Mouse (Mus musculus) limb, embryonic 10.5 days (tissue): ENCODE data around the gene Zdhhc15. TPM values are rescaled to one million over a fixed set of nuclear protein-coding genes. Genes with fewer than 3 reads are reported as not detected.
A peak's percentile ranks its signal among the peaks of the same experiment; 100 is the strongest.
"Not testable (repeated sequence)": the region's sequence is repeated elsewhere in the genome, so short reads cannot be mapped to it uniquely, and the experiment has no call there.

Source experiments
- DNase-seq: peaks from one replicate; pipeline ENCODE4 v3.0.0-alpha.2; 2017; ENCODE audit warnings: low spot score
- H3K27ac ChIP-seq: fragments of 300-500 bp; sonication (generic); 2 replicates; pipeline ENCODE4 v1.5.1; 2016; ENCODE audit warnings: mild to moderate bottlenecking
- H3K27me3 ChIP-seq: fragments of 300-500 bp; sonication (generic); 2 replicates; pipeline ENCODE4 v1.6.1; 2016; ENCODE audit warnings: low read depth, mild to moderate bottlenecking; ENCODE audit not compliant: poor library complexity, severe bottlenecking
- H3K36me3 ChIP-seq: fragments of 300-500 bp; sonication (generic); 2 replicates; pipeline ENCODE4 v1.6.1; 2016; ENCODE audit warnings: mild to moderate bottlenecking, moderate library complexity
- H3K4me1 ChIP-seq: fragments of 300-500 bp; sonication (generic); 2 replicates; pipeline ENCODE4 v1.6.1; 2016
- H3K4me3 ChIP-seq: fragments of 300-500 bp; sonication (generic); 2 replicates; pipeline ENCODE4 v1.5.1; 2016; ENCODE audit warnings: mild to moderate bottlenecking, moderate library complexity
- H3K9me3 ChIP-seq: fragments of 300-500 bp; sonication (generic); replicated peaks from 2 replicates; pipeline ENCODE4 v1.6.1; 2016; ENCODE audit warnings: mild to moderate bottlenecking
- WGBS: fragments of 180-500 bp; shearing (Covaris S2); methylation state at CpG from one replicate; pipeline ENCODE4 v1.1.7; 2016; 5-methylcytosine and 5-hydroxymethylcytosine counted together
- polyA plus RNA-seq: library from polyadenylated mRNA; unstranded; fragments of >200 nt; fragmentation: Nextera tagmentation; extraction: Ambion mirVana; gene quantifications from 2 replicates; pipeline ENCODE4 v1.2.1, GENCODE M21; 2016

The Zdhhc15 gene
- polyA plus RNA-seq, result 11.5 and 14.8 TPM in 2 replicates

DNA sequence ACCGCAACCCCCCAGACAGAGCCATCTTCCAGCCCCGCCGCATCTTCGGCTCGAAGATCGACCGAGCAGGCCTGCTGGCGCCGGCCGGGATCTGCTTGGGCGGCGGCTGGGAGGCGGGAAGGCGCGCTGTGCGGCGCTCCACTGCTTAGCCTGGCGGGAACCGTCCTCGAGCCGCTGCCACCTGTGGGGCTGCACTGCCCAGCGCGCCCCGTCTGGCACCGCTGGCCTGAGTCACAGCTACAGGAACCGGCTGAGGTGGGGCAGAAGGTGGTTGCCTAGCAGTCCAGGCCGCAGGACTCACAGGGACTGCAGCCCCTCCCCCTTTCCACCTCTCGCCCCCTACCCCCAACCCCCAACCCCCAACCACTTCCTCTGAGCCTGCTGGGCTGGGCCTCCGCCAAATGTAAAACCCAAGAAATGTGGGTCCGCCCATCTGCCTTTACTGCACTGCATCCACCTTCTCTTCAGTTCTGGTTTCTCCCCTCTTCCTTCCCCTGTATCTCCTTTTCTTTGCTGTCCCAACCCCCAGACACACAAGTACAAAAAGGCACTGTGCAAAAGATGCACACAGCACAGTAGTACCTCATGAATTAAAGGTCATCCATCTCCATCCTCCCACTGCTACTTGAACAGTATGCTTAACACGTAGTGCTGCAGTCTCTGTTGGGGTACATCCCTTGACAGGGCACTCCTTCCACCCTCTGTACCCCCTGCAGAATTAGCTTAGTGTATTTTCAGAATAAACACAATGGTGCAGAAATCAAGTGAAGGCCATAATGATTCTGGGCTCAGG, at the start of gene Zdhhc15:
Zdhhc15 (minus strand) TSS at position 308 of the 793 bp plus-strand sequence.
- H3K4me1 ChIP-seq, result peaks cover 3% of the 10 kb centered on the region; the same call in 1 of the 2 replicates
- no peaks in the 10 kb centered on the region for H3K36me3 ChIP-seq
- DNase-seq, result peak; percentile 71
- H3K9me3 ChIP-seq, result no peaks in the 10 kb centered on the region
- peak within 1 kb of the TSS; percentile 57 for H3K4me3 ChIP-seq
- WGBS, result 10% methylated on average over 25 of the region's 31 CpGs
- peaks cover 83% of the 10 kb centered on the region for H3K27me3 ChIP-seq
- peak within 1 kb of the TSS; percentile 87 for H3K27ac ChIP-seq

DNA sequence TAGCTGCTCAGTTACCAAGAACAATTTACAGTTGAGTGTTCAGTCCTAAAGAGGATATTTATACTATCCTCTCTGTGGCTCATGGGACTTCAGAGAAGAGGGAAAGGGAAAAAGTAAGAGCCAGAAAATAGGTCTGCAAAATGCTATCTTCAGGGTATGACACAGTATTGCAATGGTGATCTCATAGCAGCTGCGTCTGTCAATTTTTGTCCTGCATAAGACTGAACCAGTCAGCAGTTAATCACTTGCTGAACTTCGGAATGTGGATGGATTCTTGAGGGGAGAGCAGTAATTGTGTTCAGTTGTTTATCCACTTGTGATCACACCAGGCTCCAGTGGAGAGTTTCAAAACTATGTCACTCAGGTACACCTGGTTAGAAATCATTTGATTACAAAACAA, 37.1 kb upstream of the Zdhhc15 start:
- Histone ChIP-seq H3K4me3 (no peak overlapping the region), H3K9me3 (no peaks in the 10 kb centered on the region), H3K27me3 (peaks cover 31% of the 10 kb centered on the region; the same call in 1 of the 2 replicates), H3K4me1 (no peaks in the 10 kb centered on the region), H3K36me3 (no peaks in the 10 kb centered on the region), H3K27ac (no peak overlapping the region)
- WGBS, result 91% methylated on average over 2 of the region's 2 CpGs
- DNase-seq, result no peak

DNA sequence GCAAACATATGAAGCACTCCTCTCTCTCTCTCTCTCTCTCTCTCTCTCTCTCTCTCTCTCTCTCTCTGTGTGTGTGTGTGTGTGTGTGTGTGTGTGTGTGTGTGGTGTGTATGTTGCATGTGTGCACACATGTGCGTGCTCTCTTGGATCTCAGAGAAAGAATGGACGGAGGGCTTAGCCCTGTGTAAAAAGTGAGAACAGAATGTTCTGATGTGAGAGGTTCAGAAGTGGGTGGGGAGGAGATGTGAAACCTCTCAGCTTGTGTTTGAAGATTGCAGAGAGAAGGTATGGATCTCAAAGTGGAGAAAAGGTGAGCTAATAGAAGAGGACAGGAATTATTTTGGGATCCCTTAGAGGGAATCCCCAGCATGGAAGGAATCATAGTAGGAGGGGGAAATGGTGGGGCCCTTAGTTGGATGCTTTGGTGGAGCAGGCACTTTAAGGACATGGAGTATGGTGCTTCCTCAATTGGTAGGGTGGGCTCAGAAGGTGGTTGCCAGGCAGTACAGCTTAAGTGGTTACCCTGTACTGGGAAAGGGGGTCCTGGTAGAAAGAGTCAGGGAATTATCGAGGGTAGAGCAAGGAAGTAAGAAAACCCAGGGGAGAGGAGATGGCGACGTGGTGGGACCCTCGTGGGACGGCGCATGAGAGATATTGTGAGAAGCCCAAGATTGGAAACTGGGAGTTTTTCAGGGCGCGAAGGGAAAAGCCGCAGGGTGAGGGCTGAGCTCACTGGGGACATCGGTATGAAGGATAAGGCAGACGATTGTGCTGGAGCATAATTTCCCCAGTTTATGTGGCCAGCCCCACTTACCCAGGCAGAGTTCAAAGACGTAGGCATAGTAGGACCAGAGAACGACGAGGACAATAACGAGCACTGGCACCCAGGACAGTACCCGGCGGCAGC, 761 bp downstream of the Zdhhc15 start:
- Histone ChIP-seq H3K27me3 (peaks cover 84% of the 10 kb centered on the region), H3K4me3 (peak overlapping the region; percentile 57), H3K9me3 (no peaks in the 10 kb centered on the region), H3K4me1 (peaks cover 3% of the 10 kb centered on the region; the same call in 1 of the 2 replicates), H3K36me3 (no peaks in the 10 kb centered on the region), H3K27ac (peak overlapping the region; percentile 87)
- WGBS, result 24% methylated on average over 19 of the region's 19 CpGs
- no peak for DNase-seq

DNA sequence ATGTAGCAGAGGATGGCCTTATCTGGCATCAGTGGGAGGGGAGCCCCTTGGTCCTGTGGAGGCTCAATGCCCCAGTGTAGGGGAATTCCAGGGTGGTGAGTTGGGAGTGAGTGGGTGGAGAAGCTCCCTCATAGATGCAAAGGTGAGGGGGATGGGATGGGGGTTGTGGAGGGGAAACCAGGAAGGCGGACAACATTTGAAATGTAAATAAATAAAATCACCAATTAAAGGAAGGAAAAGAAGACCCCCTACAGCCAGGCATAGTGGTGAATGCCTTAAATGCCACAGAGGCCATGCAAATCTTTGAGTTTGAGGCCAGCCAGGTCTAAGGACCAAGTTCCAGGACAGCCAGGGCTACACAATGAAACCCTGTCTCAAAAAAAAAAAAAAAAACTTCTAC, 13.9 kb downstream of the Zdhhc15 start:
- no peak overlapping the region for H3K27ac ChIP-seq
- WGBS, result 75% methylated on average over 1 of the region's 1 CpGs
- H3K9me3 ChIP-seq, result no peaks in the 10 kb centered on the region
- H3K36me3 ChIP-seq, result no peaks in the 10 kb centered on the region
- H3K27me3 ChIP-seq, result peaks cover 61% of the 10 kb centered on the region; the same call in 1 of the 2 replicates
- DNase-seq, result no peak
- no peak overlapping the region for H3K4me3 ChIP-seq
- H3K4me1 ChIP-seq, result no peaks in the 10 kb centered on the region

DNA sequence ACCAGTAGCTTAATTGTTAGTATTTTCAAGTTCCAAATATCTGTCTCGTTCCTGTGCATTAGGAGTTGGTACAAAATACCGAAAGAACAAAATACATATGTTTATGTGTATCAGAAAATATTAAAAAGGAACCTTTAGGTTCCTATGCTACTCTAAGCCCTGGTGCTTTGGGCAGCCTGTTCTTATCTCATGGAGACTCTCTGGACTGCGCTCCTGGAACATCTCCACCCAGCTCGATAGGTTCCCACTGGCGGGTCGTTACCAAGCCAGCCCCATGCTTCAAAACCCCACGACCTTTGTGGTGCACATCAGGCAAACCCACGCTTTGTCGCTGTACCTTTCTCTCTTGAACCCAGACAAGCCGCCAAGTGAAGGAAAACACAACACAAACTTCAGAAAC, 58.3 kb downstream of the Zdhhc15 start:
- Histone ChIP-seq H3K27ac (no peak overlapping the region), H3K4me1 (no peaks in the 10 kb centered on the region), H3K9me3 (no peaks in the 10 kb centered on the region), H3K27me3 (peaks cover 54% of the 10 kb centered on the region), H3K4me3 (no peak overlapping the region), H3K36me3 (no peaks in the 10 kb centered on the region)
- 91% methylated on average over 10 of the region's 10 CpGs for WGBS
- DNase-seq, result no peak

DNA sequence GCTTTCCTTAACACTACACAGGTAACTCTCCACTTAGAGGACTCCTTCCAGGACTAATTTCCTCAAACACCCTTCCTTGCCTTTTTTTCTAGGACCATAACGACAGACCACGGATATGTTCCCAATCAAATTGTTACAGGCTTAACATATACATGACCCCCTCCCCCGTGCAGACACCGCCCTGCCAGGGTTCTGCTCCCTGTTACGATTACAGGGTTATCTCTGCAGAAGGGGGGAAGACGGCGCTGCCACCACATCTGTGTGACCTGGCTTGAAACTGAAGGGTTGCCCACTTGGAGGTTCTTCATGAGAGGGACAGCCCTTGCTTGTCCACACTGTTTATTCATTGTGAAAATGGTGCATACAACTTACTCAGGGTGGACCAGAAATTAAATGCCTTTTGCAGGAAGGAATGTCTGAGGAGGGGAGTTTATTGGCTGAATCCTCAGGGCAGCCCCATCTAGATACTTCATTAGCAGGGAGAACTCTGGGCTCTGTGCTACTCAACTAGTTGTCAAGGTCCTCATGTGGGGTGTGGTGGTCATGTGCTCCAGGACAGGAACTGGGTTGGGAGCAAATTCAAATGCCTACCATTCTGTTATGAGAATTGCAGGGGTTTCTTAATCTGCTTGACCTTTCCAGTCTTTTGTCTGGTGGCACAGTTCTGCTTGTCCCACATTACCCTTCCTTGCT, 67.0 kb downstream of the Zdhhc15 start:
- H3K36me3 ChIP-seq, H3K27ac ChIP-seq, H3K4me3 ChIP-seq, DNase-seq, H3K9me3 ChIP-seq, H3K4me1 ChIP-seq: not testable (repeated sequence)
- H3K27me3 ChIP-seq, result peaks cover 43% of the 10 kb centered on the region
- 75% methylated on average over 2 of the region's 7 CpGs for WGBS

DNA sequence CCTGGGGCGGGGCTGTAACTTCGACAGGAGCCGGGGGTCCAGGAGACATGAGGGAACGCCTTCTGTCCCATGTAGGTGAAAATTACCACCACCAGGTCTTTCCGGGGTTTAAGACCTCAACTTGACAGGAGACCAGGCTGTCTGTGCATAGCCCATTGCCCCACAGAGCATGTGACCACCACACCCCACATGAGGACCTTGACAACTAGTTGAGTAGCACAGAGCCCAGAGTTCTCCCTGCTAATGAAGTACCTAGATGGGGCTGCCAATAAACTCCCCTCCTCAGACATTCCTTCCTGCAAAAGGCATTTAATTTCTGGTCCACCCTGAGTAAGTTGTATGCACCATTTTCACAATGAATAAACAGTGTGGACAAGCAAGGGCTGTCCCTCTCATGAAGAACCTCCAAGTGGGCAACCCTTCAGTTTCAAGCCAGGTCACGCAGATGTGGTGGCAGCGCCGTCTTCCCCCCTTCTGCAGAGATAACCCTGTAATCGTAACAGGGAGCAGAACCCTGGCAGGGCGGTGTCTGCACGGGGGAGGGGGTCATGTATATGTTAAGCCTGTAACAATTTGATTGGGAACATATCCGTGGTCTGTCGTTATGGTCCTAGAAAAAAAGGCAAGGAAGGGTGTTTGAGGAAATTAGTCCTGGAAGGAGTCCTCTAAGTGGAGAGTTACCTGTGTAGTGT, 68.5 kb downstream of the Zdhhc15 start:
- H3K27ac ChIP-seq, DNase-seq, H3K9me3 ChIP-seq, H3K36me3 ChIP-seq, H3K4me1 ChIP-seq, H3K4me3 ChIP-seq: not testable (repeated sequence)
- WGBS, result 86% methylated on average over 6 of the region's 13 CpGs
- peaks cover 56% of the 10 kb centered on the region for H3K27me3 ChIP-seq

DNA sequence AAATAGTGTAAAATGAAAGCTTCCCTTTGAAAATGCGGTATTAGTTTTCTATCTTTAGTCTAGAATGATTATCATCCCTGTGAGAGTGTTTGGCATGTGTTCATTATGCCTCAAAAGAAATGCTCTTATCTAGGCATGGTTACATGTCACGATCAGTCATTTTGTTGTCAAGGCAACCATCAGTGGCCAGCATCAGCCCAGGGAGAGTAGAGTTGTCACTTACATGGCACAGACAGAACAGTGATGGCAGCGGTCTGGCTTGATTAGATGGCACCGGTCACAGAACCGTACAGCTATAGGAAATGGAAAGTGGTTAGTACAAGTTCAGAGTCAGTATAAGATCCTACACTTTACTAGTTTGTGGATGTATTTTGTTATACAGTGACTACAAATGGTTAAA, 96.9 kb downstream of the Zdhhc15 start:
- Histone ChIP-seq H3K4me3 (no peak overlapping the region), H3K4me1 (no peaks in the 10 kb centered on the region), H3K27me3 (peaks cover 76% of the 10 kb centered on the region), H3K27ac (no peak overlapping the region), H3K9me3 (no peaks in the 10 kb centered on the region), H3K36me3 (no peaks in the 10 kb centered on the region)
- WGBS, result 91% methylated on average over 5 of the region's 5 CpGs
- DNase-seq, result no peak

DNA sequence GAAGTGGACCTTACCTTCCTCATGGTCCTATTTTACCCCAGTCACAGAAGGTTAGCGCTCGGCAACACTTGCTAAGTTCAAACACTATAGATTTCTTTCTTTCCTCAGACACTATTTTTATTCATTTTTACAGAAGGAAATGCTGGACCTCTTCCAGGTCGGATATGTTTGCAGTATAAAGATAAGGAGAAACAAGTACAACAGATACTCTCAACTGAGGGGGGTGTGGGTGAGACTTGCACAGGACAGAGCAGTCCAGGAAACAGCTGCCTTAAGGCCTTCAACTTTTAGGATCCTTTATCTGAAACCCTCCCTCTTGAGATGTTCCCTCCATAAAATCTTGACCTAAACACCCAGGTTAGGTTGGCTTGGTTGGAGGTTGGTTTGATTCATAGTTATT, 103.4 kb downstream of the Zdhhc15 start:
- 77% methylated on average over 3 of the region's 3 CpGs for WGBS
- peaks cover 84% of the 10 kb centered on the region for H3K27me3 ChIP-seq

DNA sequence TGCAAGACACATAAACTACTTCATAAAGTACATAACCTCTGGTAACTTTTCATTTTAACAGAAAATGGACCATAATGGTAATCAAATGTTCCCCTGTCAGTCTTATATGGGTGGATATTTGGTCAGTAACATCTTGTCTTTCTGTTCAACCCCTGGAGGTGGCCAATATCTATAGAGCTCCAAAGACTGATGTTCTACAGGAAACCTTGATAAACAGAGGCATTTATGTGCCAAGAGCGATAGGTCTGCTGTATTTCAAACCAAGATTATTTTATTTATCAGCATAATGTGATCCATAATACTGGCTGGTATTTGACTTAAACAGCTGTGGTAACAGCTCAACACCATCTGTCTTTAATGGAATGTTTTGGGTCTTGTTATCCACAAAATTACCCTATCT, 125.6 kb downstream of the Zdhhc15 start:
- WGBS, result 97% methylated on average over 1 of the region's 1 CpGs
- Histone ChIP-seq H3K4me3 (no peak overlapping the region), H3K9me3 (no peaks in the 10 kb centered on the region), H3K4me1 (no peaks in the 10 kb centered on the region), H3K27ac (no peak overlapping the region), H3K36me3 (no peaks in the 10 kb centered on the region), H3K27me3 (peaks cover 76% of the 10 kb centered on the region)
- DNase-seq, result no peak

More for the DNA sequence above, 103.4 kb downstream of the Zdhhc15 start:
- DNase-seq, result no peak
- no peaks in the 10 kb centered on the region for H3K36me3 ChIP-seq
- H3K9me3 ChIP-seq, result no peaks in the 10 kb centered on the region
- no peaks in the 10 kb centered on the region for H3K4me1 ChIP-seq
- H3K27ac ChIP-seq, result no peak overlapping the region
- H3K4me3 ChIP-seq, result no peak overlapping the region

DNA sequence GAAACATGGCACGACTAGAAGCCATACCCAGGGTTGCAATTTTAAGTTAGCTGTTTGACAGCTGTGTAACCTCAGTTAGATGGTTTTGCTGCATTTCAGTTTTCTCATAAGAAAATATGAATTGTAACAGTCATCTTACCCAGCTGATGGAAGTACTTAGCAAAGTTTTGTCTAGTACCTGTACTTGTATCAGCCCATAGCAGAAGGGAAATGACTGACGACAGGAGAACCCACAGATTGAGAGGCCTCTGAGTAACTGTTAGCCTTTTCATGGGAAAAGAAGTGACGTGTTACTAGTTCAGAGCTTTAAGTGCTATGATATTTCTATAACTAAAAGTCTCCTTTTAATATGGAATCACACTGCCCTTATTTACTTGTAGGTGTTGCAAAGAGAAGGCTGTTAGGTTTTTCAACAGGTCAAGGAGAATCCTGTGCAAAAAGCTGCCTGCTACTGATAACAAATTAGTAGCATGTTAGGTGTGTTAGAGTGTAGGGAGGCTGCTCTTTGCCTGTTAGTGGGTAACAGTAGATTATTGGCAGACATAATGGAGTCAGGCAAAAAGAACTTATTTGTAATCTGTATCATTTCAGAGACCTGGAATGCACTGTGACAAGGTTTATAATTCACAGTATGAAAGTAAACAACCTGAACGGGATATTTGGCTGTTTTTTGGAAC, 126.8 kb downstream of the Zdhhc15 start:
- WGBS, result 83% methylated on average over 4 of the region's 4 CpGs
- Histone ChIP-seq H3K27ac (no peak overlapping the region), H3K9me3 (no peaks in the 10 kb centered on the region), H3K4me3 (no peak overlapping the region), H3K27me3 (peaks cover 77% of the 10 kb centered on the region), H3K36me3 (no peaks in the 10 kb centered on the region), H3K4me1 (no peaks in the 10 kb centered on the region)
- DNase-seq, result no peak

DNA sequence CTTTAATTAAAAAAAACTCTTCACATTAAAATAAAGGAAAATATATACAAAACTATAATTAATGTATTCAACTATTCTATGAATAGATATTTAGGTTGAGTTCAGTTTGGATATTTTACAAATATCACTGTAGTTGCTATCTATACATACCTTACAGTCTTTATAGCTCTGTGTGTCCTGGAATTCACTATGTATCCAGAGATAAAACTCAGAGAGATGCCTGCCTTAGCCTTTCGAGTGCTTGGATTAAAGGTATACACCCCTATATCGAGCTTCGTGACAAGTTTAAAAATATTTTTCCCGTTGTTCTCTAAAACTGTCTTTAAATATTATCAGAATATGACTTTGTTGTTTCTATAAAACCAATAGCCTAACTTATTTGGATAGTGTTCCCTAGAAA, 128.2 kb downstream of the Zdhhc15 start:
- H3K4me3 ChIP-seq, result no peak overlapping the region
- no peaks in the 10 kb centered on the region for H3K36me3 ChIP-seq
- H3K9me3 ChIP-seq, result no peaks in the 10 kb centered on the region
- H3K27ac ChIP-seq, result no peak overlapping the region
- peaks cover 84% of the 10 kb centered on the region for H3K27me3 ChIP-seq
- no peak for DNase-seq
- WGBS, result 94% methylated on average over 4 of the region's 4 CpGs
- H3K4me1 ChIP-seq, result no peaks in the 10 kb centered on the region
